Mouse (Mus musculus): ENCODE results near the gene Slc22a4. TPM values are rescaled to one million over a fixed set of nuclear protein-coding genes. Genes with fewer than 3 reads are reported as not detected.

Slc22a4 gene
- polyA plus RNA-seq (2014; fragmentation: Illumina TruSeq; extraction: RNeasy Lipid Tissue Mini Kit (QIAGEN cat#74804); ENCODE audit: low read depth, low replicate concordance) = 3.2 TPM

DNA sequence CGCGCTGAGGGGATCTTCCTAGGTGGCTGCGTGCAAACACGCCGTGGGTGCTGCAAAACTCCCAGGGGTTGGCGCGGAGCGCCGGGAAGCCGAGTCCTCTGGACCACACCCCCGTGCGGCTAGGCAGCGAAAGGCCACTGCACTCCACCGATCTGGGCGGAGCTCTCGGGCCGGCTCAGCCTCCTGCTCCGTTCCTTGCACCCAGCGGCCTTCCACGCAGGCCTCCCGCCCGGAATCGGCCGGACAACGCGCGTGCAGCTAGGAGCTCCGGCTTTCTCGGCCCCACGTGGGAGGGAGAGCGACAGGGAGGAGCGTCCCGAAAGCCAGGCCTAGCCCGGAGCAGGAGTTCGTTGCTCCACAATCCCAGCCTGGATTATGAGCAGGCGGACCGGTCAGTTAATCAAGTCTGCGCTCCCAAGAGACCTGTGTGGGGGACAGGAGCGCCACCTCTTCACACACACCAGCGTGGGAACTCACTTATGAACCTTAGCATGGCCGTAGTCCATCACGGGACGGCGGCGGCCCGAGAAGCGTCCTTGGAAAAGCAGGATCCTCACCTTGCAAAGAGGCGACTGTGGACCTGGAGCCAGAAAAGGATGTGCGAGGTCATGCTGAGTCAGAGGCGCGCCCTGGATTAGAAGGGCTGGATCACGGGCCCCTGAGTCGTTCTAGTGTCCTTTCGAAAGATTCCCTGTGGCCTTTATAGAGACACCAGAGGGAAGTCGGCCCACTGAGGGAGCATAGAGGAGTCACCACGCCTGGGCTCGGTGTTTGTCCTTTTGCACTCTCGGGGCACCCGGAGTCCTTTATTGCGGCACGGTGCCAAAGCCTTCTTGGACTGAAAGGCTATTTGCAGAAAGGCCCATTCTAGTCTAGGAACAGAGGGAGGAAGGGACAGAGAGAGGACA is at the start of gene Slc22a4:
Gene Slc22a4 (minus strand): TSS at position 47 of the 908 bp plus-strand sequence.

DNA sequence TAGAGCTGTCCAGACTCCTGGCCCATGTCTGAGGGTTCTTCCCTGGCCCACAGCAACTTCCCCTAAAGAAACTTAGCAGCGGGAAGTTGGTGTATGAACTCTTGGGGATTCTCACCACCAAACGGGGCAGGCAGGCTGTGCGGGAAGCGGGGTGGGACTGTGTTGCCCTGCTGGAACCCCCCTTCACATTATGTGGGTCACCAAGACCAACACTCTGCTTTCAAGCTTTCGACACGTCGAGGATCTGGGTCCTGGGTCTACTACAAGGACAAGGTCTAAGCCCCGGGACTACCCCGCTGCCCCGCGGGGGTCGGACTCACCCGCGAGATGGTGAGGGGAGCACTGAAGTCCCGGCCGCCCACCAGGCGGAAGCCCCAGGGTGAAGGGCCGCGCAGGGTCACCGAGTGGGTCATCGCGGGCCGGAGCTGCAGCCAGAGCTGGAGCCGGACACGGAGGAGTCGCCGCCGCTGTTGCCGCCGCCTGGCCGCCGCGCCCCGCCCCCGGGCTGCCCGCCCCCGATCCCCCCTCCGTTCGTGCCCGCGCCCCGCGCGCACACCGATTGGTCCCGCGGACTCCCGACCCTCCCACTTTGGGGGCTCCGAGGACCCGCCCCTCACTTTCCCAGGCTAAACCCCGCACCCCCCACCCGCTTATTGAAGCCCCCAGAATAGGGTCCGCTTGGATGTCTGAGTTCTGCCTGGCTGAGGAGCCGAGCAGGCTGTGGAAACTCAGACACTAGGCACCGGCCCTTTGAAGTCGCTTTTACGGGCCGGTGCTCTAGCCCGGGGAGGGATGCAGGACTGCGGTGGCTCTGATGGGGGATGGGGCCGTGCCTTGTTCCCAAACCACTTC is 40.9 kb upstream of the Slc22a4 start, which contains the start of gene Pdlim4:
Gene Pdlim4 (minus strand): TSS at position 495 of the 852 bp plus-strand sequence.

GRCm38 (mm10) chr11:53979788-53980621 is 47.9 kb downstream of the Slc22a4 start, which contains the start of gene Slc22a21:
Gene Slc22a21 (minus strand): TSS chr11:53980332.

Other genes with a start within 250 kb of the Slc22a4 start
- gene Gm12216, start 168.8 kb downstream of the Slc22a4 start, polyA plus RNA-seq (2014; fragmentation: Illumina TruSeq; extraction: RNeasy Lipid Tissue Mini Kit (QIAGEN cat#74804); ENCODE audit: low read depth, low replicate concordance) = not detected
- gene Slc22a5, start 136.4 kb downstream of the Slc22a4 start, polyA plus RNA-seq (2014; fragmentation: Illumina TruSeq; extraction: RNeasy Lipid Tissue Mini Kit (QIAGEN cat#74804); ENCODE audit: low read depth, low replicate concordance) = 33.5 TPM
- 2.2 TPM for gene Slc22a21, start 47.8 kb downstream of the Slc22a4 start, polyA plus RNA-seq (2014; fragmentation: Illumina TruSeq; extraction: RNeasy Lipid Tissue Mini Kit (QIAGEN cat#74804); ENCODE audit: low read depth, low replicate concordance)
- not detected for gene Pdlim4, start 40.9 kb upstream of the Slc22a4 start, polyA plus RNA-seq (2014; fragmentation: Illumina TruSeq; extraction: RNeasy Lipid Tissue Mini Kit (QIAGEN cat#74804); ENCODE audit: low read depth, low replicate concordance)
- gene P4ha2, start 72.0 kb upstream of the Slc22a4 start, polyA plus RNA-seq (2014; fragmentation: Illumina TruSeq; extraction: RNeasy Lipid Tissue Mini Kit (QIAGEN cat#74804); ENCODE audit: low read depth, low replicate concordance) = 4.4 TPM
- not detected for gene Csf2, start 221.6 kb upstream of the Slc22a4 start, polyA plus RNA-seq (2014; fragmentation: Illumina TruSeq; extraction: RNeasy Lipid Tissue Mini Kit (QIAGEN cat#74804); ENCODE audit: low read depth, low replicate concordance)
- gene Il3, start 239.2 kb upstream of the Slc22a4 start, polyA plus RNA-seq (2014; fragmentation: Illumina TruSeq; extraction: RNeasy Lipid Tissue Mini Kit (QIAGEN cat#74804); ENCODE audit: low read depth, low replicate concordance) = not detected